Mouse (Mus musculus): ENCODE measurements around the gene Hnrnpl.
A peak's percentile ranks its signal among the peaks of the same experiment; 100 is the strongest.

Gene Hnrnpl

DNA sequence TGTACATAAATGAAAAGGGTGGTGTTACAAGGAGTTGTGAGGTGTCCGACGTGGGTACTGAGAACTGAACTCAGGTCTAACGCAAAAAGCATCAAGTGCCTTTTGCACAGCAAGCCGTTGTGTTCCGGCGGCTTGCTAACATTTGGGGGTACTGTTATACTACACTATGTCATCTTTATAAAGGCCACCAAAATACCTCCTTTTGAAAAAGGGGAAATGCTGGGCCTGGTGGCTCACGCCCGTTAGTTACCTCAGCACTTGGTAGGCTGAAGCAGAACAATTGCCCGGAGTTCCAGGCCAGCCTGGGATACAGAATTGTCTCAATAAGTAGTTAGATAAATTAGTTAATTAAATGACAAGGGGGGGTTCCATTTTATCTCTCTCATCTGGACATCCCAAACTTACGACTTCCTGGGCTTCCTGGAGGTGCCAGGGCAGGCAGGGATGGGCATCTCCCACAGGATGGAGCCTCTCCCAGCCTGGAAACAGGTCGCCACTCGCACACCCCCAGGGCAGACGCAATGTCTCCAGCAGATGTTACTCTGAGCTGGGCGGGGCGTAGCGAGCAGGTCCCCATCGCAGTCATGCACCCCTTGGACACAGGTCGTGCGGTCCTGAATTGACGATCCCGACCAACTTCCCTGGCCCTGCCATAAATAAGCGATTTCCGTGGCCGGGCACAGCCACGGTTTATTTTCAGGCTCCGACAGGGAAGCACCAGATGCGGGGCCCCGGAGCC lies 58.6 kb downstream of the Hnrnpl start:
- peak; percentile 3; the same call in 1 of the 2 replicates for ATAC-seq (ENCODE audit: insufficient number of reproducible peaks, low FRiP score, low TSS enrichment)

- ATAC-seq (ENCODE audit: insufficient number of reproducible peaks, low FRiP score, low TSS enrichment) = peak; percentile 56; the same call in 1 of the 2 replicates
Observed at GRCm38 (mm10) chr7:28867508-28868340, 59.4 kb downstream of the Hnrnpl start.

DNA sequence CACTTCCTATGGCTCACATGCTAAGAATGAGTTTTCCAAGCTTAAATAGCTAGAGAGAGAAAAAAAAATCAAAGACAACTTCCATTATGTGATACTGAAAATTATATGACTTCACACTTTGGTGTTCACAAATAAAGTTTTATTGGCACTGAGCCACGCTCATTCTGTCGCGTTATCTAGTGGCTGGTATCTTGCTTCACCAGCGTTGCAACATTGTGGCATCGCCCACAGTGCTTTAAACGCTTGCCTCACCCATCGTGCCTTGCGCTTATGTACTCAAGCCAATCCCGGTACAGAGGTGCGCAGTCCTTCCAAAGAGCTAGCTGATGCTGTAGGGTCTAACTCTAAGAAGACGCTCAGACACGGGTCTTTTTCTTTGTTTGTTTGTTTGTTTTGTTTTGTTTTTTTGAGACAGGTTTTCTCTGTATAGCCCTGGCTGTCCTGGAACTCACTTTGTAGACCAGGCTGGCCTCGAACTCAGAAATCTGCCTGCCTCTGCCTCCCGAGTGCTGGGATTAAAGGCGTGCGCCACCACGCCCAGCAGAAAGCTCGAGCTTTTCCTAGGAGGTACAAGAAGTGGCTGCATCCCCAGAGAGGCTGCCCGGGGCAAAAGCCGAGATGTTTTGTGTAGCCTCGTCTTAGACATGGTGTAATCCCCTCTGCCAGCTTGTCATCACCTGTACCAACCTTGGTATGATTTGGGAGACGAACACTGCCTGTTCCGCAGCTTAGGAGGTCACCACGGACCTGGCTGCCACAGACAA lies 62.7 kb downstream of the Hnrnpl start:
- ATAC-seq (ENCODE audit: insufficient number of reproducible peaks, low FRiP score, low TSS enrichment) = no peak

Measured in cerebellum, adult (tissue).